14 mouse cellular contexts compared by ENCODE assay signal in genomic region chr16:33655443-33655842, GRCm38 (mm10). TPM values are rescaled to one million over a fixed set of nuclear protein-coding genes. Genes with fewer than 3 reads are reported as not detected.
DNase-seq lines count a peak whose midpoint lies in the region.
"Had no signal": no experiment of that assay in that cellular context is flagged by ENCODE, and none has a peak within 500 bp of the region (broad histone marks: within the 10 kb centered on the region; RNA-seq: fewer than 3 reads in every experiment).

No protein-coding gene starts in this region.

- intact Hi-C loops in heart, postnatal 10 days (cut with DNase I): no loop called here
- intact Hi-C loops in left cerebral cortex, postnatal 4 days (cut with DNase I): no loop called here

- DNase-seq in heart, adult 11 months: peak; percentile 43
- no peak for DNase-seq in heart, postnatal 10 days
- DNase-seq in left cerebral cortex, adult 18-20 months (ENCODE audit: low spot score in 2 of 2): peak; percentile 18 to 61
- DNase-seq in left cerebral cortex, postnatal 4 days: no peak
- DNase-seq in right cerebral cortex, adult 2 months (ENCODE audit: low spot score in 2 of 2): peak; percentile 38 to 56
- no peak for DNase-seq in right cerebral cortex, postnatal 10 days (ENCODE audit: low spot score in 2 of 2)
- DNase-seq in telencephalon, adult 2 months (ENCODE audit: low read depth, low spot score): peak; percentile 60
- no peak for DNase-seq in B cell, adult 2 months
- DNase-seq: adrenal gland, adult 8-10 months; cerebellum, adult 11-12 months; cerebellum, adult 9-10 months; cerebellum, postnatal 25 days; gastrocnemius, postnatal 14 days; heart, postnatal 14 days had no signal

RNA-seq across cellular contexts. Expression of gene Heg1, which starts 28.7 kb away (rescaled TPM):
- total RNA-seq in heart, postnatal 10 days (2021): 100 to 1,000 TPM; 234 to 263 TPM
- 10 to 100 TPM; 25.0 to 25.2 TPM for total RNA-seq in left cerebral cortex, adult 18-20 months (2021)
- 10 to 100 TPM; 22.5 to 23.0 TPM for total RNA-seq in left cerebral cortex, postnatal 4 days (2021)

Comparison
In these comparisons a context has a peak if more than half of its experiments do, and no peak if none do; other contexts are left out.
1. DNase-seq: peak in heart, adult 11 months (single experiment), left cerebral cortex, adult 18-20 months (2 of 2), right cerebral cortex, adult 2 months (2 of 2) and telencephalon, adult 2 months (single experiment); none in heart, postnatal 10 days (0 of 2), left cerebral cortex, postnatal 4 days (single experiment), right cerebral cortex, postnatal 10 days (0 of 2) and B cell, adult 2 months (0 of 2).
2. RNA of gene Heg1, which starts 28.7 kb away (total RNA-seq): 234 to 263 TPM in heart, postnatal 10 days; 25.0 to 25.2 TPM in left cerebral cortex, adult 18-20 months and 22.5 to 23.0 TPM in left cerebral cortex, postnatal 4 days; every median in the first group is over 4 times any median in the second.